Mouse (Mus musculus) embryonic facial prominence, embryonic 13.5 days (tissue): ENCODE measurements at regions not wholly inside any gene's neighbourhood (a gene's known extent, or its start where the extent isn't known, plus 50 kb on each side); places are given as distances from the start of the nearest gene placed in this dataset.
"Not testable (repeated sequence)": the region's sequence is repeated elsewhere in the genome, so short reads cannot be mapped to it uniquely, and the experiment has no call there.

Source experiments
- ATAC-seq: fragments of 200-750 bp; cut with Nextera tagmentation; 2 replicates; pipeline ENCODE4 v1.8.0; 2017; ENCODE audit warnings: low read depth; ENCODE audit not compliant: insufficient number of reproducible peaks, insufficient read depth, low FRiP score, low TSS enrichment
- H3K27ac ChIP-seq: fragments of 300-500 bp; sonication (generic); 2 replicates; pipeline ENCODE4 v1.5.1; 2015; ENCODE audit warnings: moderate library complexity, mild to moderate bottlenecking, inconsistent platforms
- H3K27me3 ChIP-seq: fragments of 300-500 bp; sonication (generic); 2 replicates; pipeline ENCODE4 v1.6.1; 2015; ENCODE audit warnings: mild to moderate bottlenecking, inconsistent platforms
- H3K36me3 ChIP-seq: fragments of 300-500 bp; sonication (generic); 2 replicates; pipeline ENCODE4 v1.6.1; 2015; ENCODE audit warnings: mild to moderate bottlenecking, inconsistent platforms
- H3K4me1 ChIP-seq: fragments of 300-500 bp; sonication (generic); 2 replicates; pipeline ENCODE4 v1.6.1; 2015; ENCODE audit warnings: inconsistent platforms
- H3K4me2 ChIP-seq: fragments of 300-500 bp; sonication (generic); 2 replicates; pipeline ENCODE4 v1.6.1; 2015; ENCODE audit warnings: moderate library complexity, mild to moderate bottlenecking, inconsistent platforms
- H3K4me3 ChIP-seq: fragments of 300-500 bp; sonication (generic); 2 replicates; pipeline ENCODE4 v1.5.1; 2015; ENCODE audit warnings: mild to moderate bottlenecking, inconsistent platforms
- H3K9ac ChIP-seq: fragments of 300-500 bp; sonication (generic); 2 replicates; pipeline ENCODE4 v1.6.1; 2015; ENCODE audit warnings: mild to moderate bottlenecking, inconsistent platforms
- H3K9me3 ChIP-seq: fragments of 300-500 bp; sonication (generic); 2 replicates; pipeline ENCODE4 v1.6.1; 2016; ENCODE audit warnings: inconsistent platforms
- WGBS: fragments of 180-500 bp; shearing (Covaris S2); methylation state at CpG from one replicate; pipeline ENCODE4 v1.1.7; 2015; ENCODE audit warnings: mixed read lengths; 5-methylcytosine and 5-hydroxymethylcytosine counted together

GRCm38 (mm10) chr8:88823931-88824330, 127.1 kb downstream of the Cyld start:
- H3K4me3 ChIP-seq: no peak overlapping the region
- no peak overlapping the region for H3K27ac ChIP-seq
- H3K9me3 ChIP-seq: peaks cover 3% of the 10 kb centered on the region; the same call in 1 of the 2 replicates
- no peaks in the 10 kb centered on the region for H3K4me1 ChIP-seq
- no peaks in the 10 kb centered on the region for H3K36me3 ChIP-seq
- no peak overlapping the region for H3K4me2 ChIP-seq
- H3K27me3 ChIP-seq: no peaks in the 10 kb centered on the region
- no peak overlapping the region for H3K9ac ChIP-seq
- 81% methylated on average over 7 of the region's 7 CpGs for WGBS
- ATAC-seq: no peak

DNA sequence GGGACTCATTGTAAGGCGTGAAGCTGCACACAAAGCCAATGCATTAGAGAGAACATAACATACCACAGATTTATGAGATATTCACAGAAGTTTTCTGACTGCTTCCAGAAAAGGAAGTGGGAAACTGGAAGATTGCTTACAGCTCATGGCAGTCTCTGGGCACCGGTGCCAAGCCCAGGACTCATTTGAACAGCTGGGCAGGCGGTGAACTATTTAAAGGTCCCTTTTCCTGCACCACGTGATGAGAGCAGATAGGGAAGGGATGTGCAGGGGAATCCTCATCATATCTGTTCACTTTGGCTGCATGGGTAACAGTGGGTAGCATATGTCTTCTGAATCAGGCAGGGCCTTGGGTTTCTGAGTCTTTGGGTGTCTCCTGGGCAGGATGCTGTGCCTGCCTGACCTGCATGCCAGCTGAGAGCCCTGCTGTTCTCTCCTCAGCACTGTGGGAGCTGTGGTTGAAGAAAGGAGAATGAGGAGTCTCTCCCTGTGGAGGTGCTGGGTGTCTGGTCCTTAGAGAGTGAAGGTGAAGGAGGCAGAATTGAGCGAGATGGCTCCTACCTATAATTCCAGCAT, 123.5 kb downstream of the Cyld start:
- Histone ChIP-seq H3K27me3 (no peaks in the 10 kb centered on the region; the same call in 1 of the 2 replicates), H3K4me2 (no peak overlapping the region), H3K9ac (no peak overlapping the region), H3K9me3 (peaks cover 3% of the 10 kb centered on the region; the same call in 1 of the 2 replicates), H3K36me3 (no peaks in the 10 kb centered on the region), H3K4me1 (no peaks in the 10 kb centered on the region), H3K27ac (no peak overlapping the region), H3K4me3 (no peak overlapping the region)
- no peak for ATAC-seq
- 80% methylated on average over 5 of the region's 5 CpGs for WGBS

DNA sequence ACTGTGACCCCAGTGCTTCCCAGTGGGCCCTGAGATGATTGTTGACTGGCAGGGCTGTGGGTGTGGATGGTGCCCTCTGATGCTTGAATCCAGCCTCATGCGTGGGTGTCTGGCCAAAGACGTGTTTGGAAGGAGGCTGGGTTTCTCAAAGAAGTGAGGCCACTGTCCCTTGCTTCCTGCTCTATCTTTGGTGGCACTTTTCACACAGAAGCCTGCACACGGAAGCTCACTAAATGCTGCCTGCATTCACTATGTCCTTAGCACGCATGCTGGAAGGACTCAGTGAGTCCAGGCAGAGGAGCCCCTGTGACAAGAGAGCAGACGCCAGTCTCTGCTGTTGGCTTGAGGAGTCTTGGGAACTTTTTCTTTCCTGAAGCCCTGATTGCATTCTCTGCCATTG, 119.6 kb downstream of the Cyld start:
- Histone ChIP-seq H3K36me3 (no peaks in the 10 kb centered on the region), H3K4me2 (no peak overlapping the region), H3K4me1 (no peaks in the 10 kb centered on the region), H3K4me3 (no peak overlapping the region), H3K9ac (no peak overlapping the region), H3K9me3 (no peaks in the 10 kb centered on the region), H3K27ac (no peak overlapping the region), H3K27me3 (peaks cover 24% of the 10 kb centered on the region)
- ATAC-seq: no peak
- 74% methylated on average over 5 of the region's 5 CpGs for WGBS

GRCm38 (mm10) chr8:88814246-88814645, 117.4 kb downstream of the Cyld start:
- Histone ChIP-seq H3K4me3 (no peak overlapping the region), H3K27ac (no peak overlapping the region), H3K4me1 (no peaks in the 10 kb centered on the region), H3K27me3 (peaks cover 24% of the 10 kb centered on the region), H3K36me3 (no peaks in the 10 kb centered on the region), H3K9me3 (no peaks in the 10 kb centered on the region), H3K4me2 (no peak overlapping the region), H3K9ac (no peak overlapping the region)
- no peak for ATAC-seq
- 91% methylated on average over 6 of the region's 6 CpGs for WGBS

DNA sequence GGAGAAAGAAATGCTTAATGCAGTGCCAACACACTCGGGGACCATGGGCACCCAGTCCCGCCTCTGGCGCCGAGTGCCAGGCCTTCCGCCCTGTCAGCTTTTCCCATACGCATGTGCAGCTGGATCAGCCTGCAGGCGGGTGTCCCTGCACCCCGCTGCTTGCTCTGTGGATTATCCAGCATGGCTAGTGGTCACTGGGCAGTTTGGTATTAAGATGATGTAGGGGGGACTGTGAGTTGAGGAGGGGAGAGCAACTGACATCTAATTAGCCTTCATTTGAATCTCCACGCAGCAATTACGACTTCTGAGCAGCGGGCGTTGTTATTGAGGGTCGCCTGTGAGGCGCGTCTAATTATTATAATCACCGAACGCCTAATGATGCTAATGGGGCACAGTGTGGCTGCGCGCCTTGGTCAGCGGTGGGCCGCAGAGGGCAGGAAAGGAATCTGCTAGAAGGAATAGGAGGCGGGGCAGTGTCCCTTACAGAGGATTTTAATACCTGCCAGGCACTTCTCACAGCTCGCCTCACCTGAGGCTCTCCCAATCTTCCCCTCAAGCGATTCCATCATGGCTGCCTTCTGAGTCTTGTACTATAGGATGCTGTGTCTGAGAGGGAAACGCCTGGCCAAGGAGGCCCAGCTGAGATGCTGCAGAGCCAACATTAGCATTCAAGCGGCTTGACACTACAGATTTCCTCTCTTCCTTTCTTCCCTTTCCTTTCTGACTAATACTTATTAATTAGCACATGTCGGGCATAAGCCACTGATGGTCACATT, 116.3 kb downstream of the Cyld start:
- Histone ChIP-seq H3K4me1 (no peaks in the 10 kb centered on the region), H3K36me3 (no peaks in the 10 kb centered on the region), H3K4me3 (no peak overlapping the region), H3K4me2 (no peak overlapping the region), H3K27ac (no peak overlapping the region), H3K9me3 (no peaks in the 10 kb centered on the region), H3K9ac (no peak overlapping the region), H3K27me3 (peaks cover 24% of the 10 kb centered on the region)
- 52% methylated on average over 27 of the region's 27 CpGs for WGBS
- no peak for ATAC-seq

DNA sequence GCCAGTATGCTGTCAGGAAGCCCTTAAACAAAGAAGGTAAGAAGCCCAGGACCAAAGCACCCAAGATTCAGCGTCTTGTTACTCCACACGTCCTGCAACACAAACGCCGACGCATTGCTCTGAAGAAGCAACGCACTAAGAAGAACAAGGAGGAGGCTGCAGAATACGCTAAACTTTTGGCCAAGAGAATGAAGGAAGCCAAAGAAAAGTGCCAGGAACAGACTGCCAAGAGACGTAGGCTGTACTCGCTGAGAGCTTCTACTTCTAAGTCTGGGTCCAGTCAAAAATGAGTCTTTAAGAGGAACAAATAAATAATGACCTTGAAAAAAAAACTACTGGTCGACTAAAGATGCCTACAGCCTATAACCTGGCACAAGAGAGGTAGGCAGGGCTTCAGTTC, 110.0 kb downstream of the Cyld start:
- not testable (repeated sequence) for H3K27ac ChIP-seq, H3K4me2 ChIP-seq, H3K36me3 ChIP-seq, H3K4me1 ChIP-seq, H3K4me3 ChIP-seq, ATAC-seq, H3K27me3 ChIP-seq, H3K9ac ChIP-seq, H3K9me3 ChIP-seq
- WGBS: 93% methylated on average over 10 of the region's 10 CpGs
